Mouse (Mus musculus) neural tube, embryonic 14.5 days (tissue): ENCODE measurements around the gene Olfr766-ps1. TPM values are rescaled to one million over a fixed set of nuclear protein-coding genes. Genes with fewer than 3 reads are reported as not detected.

Experiments used
- ATAC-seq: fragments of 200-750 bp; cut with Nextera tagmentation; 2 replicates; pipeline ENCODE4 v1.8.0; 2017; ENCODE audit warnings: low read depth, mild to moderate bottlenecking, moderate TSS enrichment, moderate library complexity
- H3K27ac ChIP-seq: fragments of 300-500 bp; sonication (generic); 2 replicates; pipeline ENCODE4 v1.5.1; 2014; ENCODE audit warnings: low read depth, mild to moderate bottlenecking, control low read depth, low read length, moderate library complexity, mixed read lengths
- H3K27me3 ChIP-seq: fragments of 300-500 bp; sonication (generic); 2 replicates; pipeline ENCODE4 v1.6.1; 2014; ENCODE audit warnings: low read length; ENCODE audit not compliant: control insufficient read depth, insufficient read depth
- H3K36me3 ChIP-seq: fragments of 300-500 bp; sonication (generic); 2 replicates; pipeline ENCODE4 v1.6.1; 2014; ENCODE audit warnings: low read length, mixed read lengths; ENCODE audit not compliant: control insufficient read depth, insufficient read depth
- H3K4me1 ChIP-seq: fragments of 300-500 bp; sonication (generic); 2 replicates; pipeline ENCODE4 v1.6.1; 2014; ENCODE audit warnings: low read length; ENCODE audit not compliant: control insufficient read depth, insufficient read depth
- H3K4me2 ChIP-seq: fragments of 300-500 bp; sonication (generic); 2 replicates; pipeline ENCODE4 v1.6.1; 2014; ENCODE audit warnings: mild to moderate bottlenecking, low read depth, low read length, control low read depth
- H3K4me3 ChIP-seq: fragments of 300-500 bp; sonication (generic); 2 replicates; pipeline ENCODE4 v1.5.1; 2014; ENCODE audit warnings: low read depth, low read length, control low read depth, mixed read lengths
- H3K9ac ChIP-seq: fragments of 300-500 bp; sonication (generic); replicated peaks from 2 replicates; pipeline ENCODE4 v1.6.1; 2014; ENCODE audit warnings: low read depth, mild to moderate bottlenecking, control low read depth, low read length, mixed read lengths
- H3K9me3 ChIP-seq: fragments of 300-500 bp; sonication (generic); 2 replicates; pipeline ENCODE4 v1.6.1; 2016; ENCODE audit warnings: low read length; ENCODE audit not compliant: control insufficient read depth
- WGBS: fragments of 180-500 bp; shearing (Covaris S2); extraction: QIAGEN DNeasy Blood & Tissue Kit; methylation state at CpG from one replicate; pipeline ENCODE4 v1.1.7; 2014; 5-methylcytosine and 5-hydroxymethylcytosine counted together
- polyA plus RNA-seq: library from polyadenylated mRNA; unstranded; fragments of >200 nt; fragmentation: Nextera tagmentation; extraction: Ambion mirVana; gene quantifications from 2 replicates; pipeline ENCODE4 v1.2.1, GENCODE M21; 2014

Olfr766-ps1 gene
- polyA plus RNA-seq, 1 experiment from 2014 or later, result not detected

GRCm38 (mm10) chr10:129026018-129026662 lies 42.6 kb downstream of the Olfr766-ps1 start:
- peak; percentile 83 for ATAC-seq
- H3K27me3 ChIP-seq, result no peaks in the 10 kb centered on the region
- H3K27ac ChIP-seq, result no peak overlapping the region
- no peak overlapping the region for H3K4me2 ChIP-seq
- H3K9me3 ChIP-seq, result no peaks in the 10 kb centered on the region
- H3K9ac ChIP-seq, result no peak overlapping the region
- H3K4me3 ChIP-seq, result no peak overlapping the region
- no peaks in the 10 kb centered on the region for H3K4me1 ChIP-seq
- 59% methylated on average over 3 of the region's 3 CpGs for WGBS
- H3K36me3 ChIP-seq, result no peaks in the 10 kb centered on the region

GRCm38 (mm10) chr10:129023319-129023718 lies 45.5 kb downstream of the Olfr766-ps1 start:
- H3K27me3 ChIP-seq, result no peaks in the 10 kb centered on the region
- H3K9me3 ChIP-seq, result no peaks in the 10 kb centered on the region
- H3K4me2 ChIP-seq, result no peak overlapping the region
- H3K4me3 ChIP-seq, result no peak overlapping the region
- no peak overlapping the region for H3K9ac ChIP-seq
- H3K4me1 ChIP-seq, result no peaks in the 10 kb centered on the region
- ATAC-seq, result no peak; the same call in 1 of the 2 replicates
- no peaks in the 10 kb centered on the region for H3K36me3 ChIP-seq
- H3K27ac ChIP-seq, result no peak overlapping the region

- Histone ChIP-seq H3K9ac (no peak overlapping the region), H3K4me1 (no peaks in the 10 kb centered on the region), H3K27ac (no peak overlapping the region), H3K4me2 (no peak overlapping the region), H3K9me3 (no peaks in the 10 kb centered on the region), H3K36me3 (no peaks in the 10 kb centered on the region), H3K27me3 (no peaks in the 10 kb centered on the region), H3K4me3 (no peak overlapping the region)
- no peak for ATAC-seq
Measured at GRCm38 (mm10) chr10:129014477-129014876, 54.3 kb downstream of the Olfr766-ps1 start.

Other genes with a start within 250 kb of the Olfr766-ps1 start
- 21.2 and 21.9 TPM in 2 replicates for gene Ormdl2, start 247.3 kb downstream of the Olfr766-ps1 start, polyA plus RNA-seq
- 8.2 and 8.6 TPM in 2 replicates for gene Gdf11, start 177.3 kb downstream of the Olfr766-ps1 start, polyA plus RNA-seq
- gene Cd63, start 168.0 kb downstream of the Olfr766-ps1 start, polyA plus RNA-seq, result 146 and 210 TPM in 2 replicates
- gene Rdh5, start 146.1 kb downstream of the Olfr766-ps1 start, polyA plus RNA-seq, result 18.4 and 19.7 TPM in 2 replicates
- gene Bloc1s1, start 144.9 kb downstream of the Olfr766-ps1 start, polyA plus RNA-seq, result 258 and 280 TPM in 2 replicates
- 3.3 and 10.3 TPM in 2 replicates for gene Itga7, start 135.2 kb downstream of the Olfr766-ps1 start, polyA plus RNA-seq
- gene Mettl7b, start 108.0 kb downstream of the Olfr766-ps1 start, polyA plus RNA-seq, result not detected in 2 replicates
- not detected in 2 replicates for gene Olfr9, start 79.5 kb downstream of the Olfr766-ps1 start, polyA plus RNA-seq
- not detected in 2 replicates for gene Olfr763, start 58.2 kb downstream of the Olfr766-ps1 start, polyA plus RNA-seq
- gene Olfr764-ps1, start 29.1 kb downstream of the Olfr766-ps1 start, polyA plus RNA-seq, result not detected in 2 replicates
- gene Olfr765, start 19.0 kb downstream of the Olfr766-ps1 start, polyA plus RNA-seq, result not detected in 2 replicates
- gene Olfr767, start 13.9 kb upstream of the Olfr766-ps1 start, polyA plus RNA-seq, result not detected in 2 replicates
- not detected in 2 replicates for gene Olfr768, start 30.4 kb upstream of the Olfr766-ps1 start, polyA plus RNA-seq
- gene Olfr769, start 48.9 kb upstream of the Olfr766-ps1 start, polyA plus RNA-seq, result not detected in 2 replicates
- not detected in 2 replicates for gene Olfr770, start 70.0 kb upstream of the Olfr766-ps1 start, polyA plus RNA-seq
- not detected in 2 replicates for gene Olfr771, start 95.8 kb upstream of the Olfr766-ps1 start, polyA plus RNA-seq
- not detected in 2 replicates for gene Olfr772, start 108.9 kb upstream of the Olfr766-ps1 start, polyA plus RNA-seq
- gene Olfr773, start 118.4 kb upstream of the Olfr766-ps1 start, polyA plus RNA-seq, result not detected in 2 replicates
- gene Olfr774, start 167.2 kb upstream of the Olfr766-ps1 start, polyA plus RNA-seq, result not detected in 2 replicates
- not detected in 2 replicates for gene Olfr775, start 179.4 kb upstream of the Olfr766-ps1 start, polyA plus RNA-seq
- gene Olfr776, start 190.2 kb upstream of the Olfr766-ps1 start, polyA plus RNA-seq, result not detected in 2 replicates
- gene Olfr777, start 202.5 kb upstream of the Olfr766-ps1 start, polyA plus RNA-seq, result not detected in 2 replicates
- not detected in 2 replicates for gene Olfr780, start 249.1 kb upstream of the Olfr766-ps1 start, polyA plus RNA-seq